Comparison of ENCODE assay signal across 22 mouse cellular contexts in the genomic region with DNA sequence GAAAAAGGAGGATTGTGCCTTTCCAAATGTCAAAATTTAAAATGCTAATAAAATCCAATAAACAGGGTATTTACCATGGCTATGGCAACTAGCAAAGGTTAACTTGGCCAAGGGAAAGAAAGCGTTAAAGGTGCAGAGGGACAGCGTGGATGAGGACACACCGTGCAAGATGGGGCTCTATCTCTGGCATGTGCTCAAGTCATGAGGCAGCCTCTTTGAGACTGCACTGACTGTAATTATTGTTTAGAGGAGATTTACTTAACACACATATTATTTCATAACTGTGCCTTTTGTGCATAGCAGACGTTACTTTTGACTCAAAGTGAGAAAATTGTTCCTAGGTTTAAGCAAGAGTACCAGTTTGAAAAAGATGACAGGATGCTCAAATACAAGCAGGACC.
"Had no signal": no experiment of that assay in that cellular context is flagged by ENCODE, and none has a peak within 500 bp of the region (broad histone marks: within the 10 kb centered on the region; RNA-seq: fewer than 3 reads in every experiment).

No protein-coding gene starts in this region.

- ATAC-seq: hindbrain, postnatal 0 days; intestine, embryonic 16.5 days; liver, embryonic 12.5 days had no signal

- DNase-seq: gastrocnemius, postnatal 10 days; gastrocnemius, postnatal 36 days; heart, adult 18-20 months; heart, postnatal 10 days; kidney, adult 11 months; kidney, adult 2 months; kidney, adult 9 months; kidney, postnatal 14 days; kidney, postnatal 36 days; layer of hippocampus, adult 9-11 months; layer of hippocampus, postnatal 36 days; left cerebral cortex, postnatal 4 days had no signal

- H3K4me3 ChIP-seq: hindbrain, embryonic 13.5 days; hindbrain, embryonic 15.5 days; kidney, embryonic 15.5 days; limb, embryonic 13.5 days; limb, embryonic 15.5 days; liver, embryonic 12.5 days had no signal

- H3K27ac ChIP-seq: hindbrain, embryonic 13.5 days; hindbrain, embryonic 15.5 days; hindbrain, postnatal 0 days; kidney, embryonic 15.5 days; kidney, postnatal 0 days; limb, embryonic 13.5 days; limb, embryonic 15.5 days; liver, embryonic 12.5 days; liver, embryonic 14.5 days had no signal
